Mouse (Mus musculus) testis, postnatal 14 days (tissue): ENCODE data around the gene Ttc4.
A peak's percentile ranks its signal among the peaks of the same experiment; 100 is the strongest.

Experiments
- DNase-seq: peaks from one replicate; pipeline ENCODE4 v3.0.0; 2021; ENCODE audit warnings: low spot score

Gene Ttc4

DNA sequence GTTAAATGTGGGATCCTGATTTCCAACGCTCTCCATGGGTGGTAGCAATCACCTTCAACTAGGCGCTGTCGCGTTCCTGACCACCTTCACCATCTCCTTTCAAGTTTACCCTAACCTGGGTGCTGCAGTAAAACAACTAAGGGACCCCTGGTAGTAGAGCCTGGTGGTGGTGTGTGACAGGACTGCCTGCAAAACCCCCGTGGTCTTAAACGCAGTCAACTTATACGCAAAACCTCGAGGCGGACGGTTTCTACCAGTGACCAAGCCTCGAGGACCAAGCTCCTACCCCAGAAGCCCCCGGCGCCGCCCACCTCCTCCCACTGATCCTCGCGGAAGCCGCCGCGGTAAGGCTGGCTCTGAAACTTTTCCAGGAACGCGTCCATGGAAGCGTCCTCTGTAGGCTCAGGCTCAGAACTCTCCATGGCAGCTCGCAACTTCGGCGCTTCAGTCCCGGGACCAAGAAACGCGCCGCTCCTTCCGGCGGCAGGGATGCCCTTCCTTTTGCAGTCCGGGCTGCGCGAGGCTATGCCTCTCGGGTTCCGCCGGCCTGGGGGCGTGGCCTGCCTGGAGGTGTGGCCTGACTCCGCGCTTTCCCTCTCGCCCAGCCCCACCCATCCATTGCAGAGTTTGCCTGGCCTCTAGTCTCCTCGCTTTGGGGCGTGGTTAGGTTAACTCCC lies at the start of gene Ttc4:
Gene Ttc4 (minus strand): TSS at position 503 of the 677 bp plus-strand sequence.
- peak; percentile 89 for DNase-seq

DNA sequence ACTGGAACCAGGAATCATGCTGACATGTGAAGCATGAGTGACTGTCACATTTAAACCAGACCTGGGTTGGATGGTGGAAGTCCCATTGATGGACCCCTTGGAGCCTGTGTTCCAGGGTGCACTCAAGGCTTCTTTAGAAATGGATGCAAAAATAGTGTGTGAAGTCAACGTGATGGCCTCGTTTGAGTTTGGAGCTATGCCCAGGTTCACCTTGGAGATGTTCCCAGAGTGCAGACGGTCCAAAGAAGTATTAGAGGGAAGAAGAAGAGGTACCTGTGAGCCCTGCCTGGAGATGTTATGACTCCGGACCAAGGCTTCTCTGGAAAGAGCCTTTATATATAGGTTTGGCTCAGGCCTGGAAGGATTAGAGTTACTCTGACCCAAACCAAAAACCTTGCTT lies 41.9 kb upstream of the Ttc4 start:
- DNase-seq: no peak

DNA sequence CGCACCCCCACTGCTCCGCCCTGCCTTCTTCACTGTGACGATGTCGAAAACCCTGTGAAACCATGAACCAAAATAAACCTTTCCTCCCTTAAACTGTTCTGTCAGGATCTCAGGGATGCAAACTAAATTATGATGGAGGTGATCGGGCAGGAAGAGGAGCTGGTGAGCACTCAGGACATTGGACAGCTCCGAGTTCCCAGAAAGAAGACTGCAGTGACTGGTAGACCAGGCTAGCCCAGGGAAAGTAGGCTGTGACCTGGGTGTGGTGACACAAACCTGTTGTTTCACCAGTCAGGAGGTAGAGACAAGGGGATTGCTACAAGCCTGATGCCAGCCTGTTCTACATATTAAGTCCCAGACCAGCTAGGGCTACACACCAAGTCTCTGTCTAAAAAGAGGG lies 34.9 kb upstream of the Ttc4 start:
- no peak for DNase-seq

GRCm38 (mm10) chr4:106708408-106708807 lies 29.7 kb upstream of the Ttc4 start:
- DNase-seq: peak; percentile 66

GRCm38 (mm10) chr4:106707957-106708356 lies 29.2 kb upstream of the Ttc4 start:
- no peak for DNase-seq

GRCm38 (mm10) chr4:106705096-106705665 lies 26.4 kb upstream of the Ttc4 start:
- DNase-seq: no peak

- DNase-seq: no peak
Observed at GRCm38 (mm10) chr4:106704416-106704815, 25.7 kb upstream of the Ttc4 start.

DNA sequence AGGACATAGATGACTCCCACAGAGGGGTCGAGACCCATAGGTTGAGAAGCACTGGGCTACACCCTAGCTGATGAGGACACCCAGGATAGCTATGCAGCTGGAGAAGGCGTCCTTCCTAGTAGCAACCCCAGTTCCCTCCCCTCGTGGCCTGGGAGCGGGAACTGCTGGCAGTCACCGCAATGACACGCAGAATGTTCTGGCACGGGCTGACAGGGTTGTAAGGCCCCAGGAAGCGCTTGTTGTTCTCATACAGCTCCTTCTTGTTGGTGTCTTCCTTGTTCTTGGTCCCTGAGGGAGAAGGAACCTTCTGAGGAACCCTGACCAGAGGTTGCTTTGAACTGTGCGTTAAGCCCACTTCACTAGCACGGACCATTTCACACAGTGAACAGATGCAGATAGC lies 25.2 kb upstream of the Ttc4 start:
- no peak for DNase-seq

DNA sequence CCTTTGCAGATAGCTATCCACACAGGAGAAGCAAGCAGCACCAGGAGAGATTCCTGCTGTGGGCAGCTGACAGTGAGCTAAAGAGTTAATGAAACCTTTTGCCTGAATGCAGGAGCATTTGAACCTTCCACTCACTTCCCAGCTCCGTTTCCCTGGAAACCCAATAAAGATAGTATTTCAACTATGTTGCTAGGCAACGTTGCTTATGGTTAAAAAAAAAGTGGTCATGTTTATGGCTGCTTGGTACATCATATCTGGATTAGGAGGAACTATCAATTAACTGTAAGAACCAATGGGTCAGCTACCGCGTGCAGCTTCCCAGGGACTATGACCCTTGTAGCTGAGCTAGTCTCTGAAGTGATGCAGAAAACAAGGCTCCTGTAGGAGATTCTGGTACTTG lies 22.1 kb upstream of the Ttc4 start:
- no peak for DNase-seq

DNA sequence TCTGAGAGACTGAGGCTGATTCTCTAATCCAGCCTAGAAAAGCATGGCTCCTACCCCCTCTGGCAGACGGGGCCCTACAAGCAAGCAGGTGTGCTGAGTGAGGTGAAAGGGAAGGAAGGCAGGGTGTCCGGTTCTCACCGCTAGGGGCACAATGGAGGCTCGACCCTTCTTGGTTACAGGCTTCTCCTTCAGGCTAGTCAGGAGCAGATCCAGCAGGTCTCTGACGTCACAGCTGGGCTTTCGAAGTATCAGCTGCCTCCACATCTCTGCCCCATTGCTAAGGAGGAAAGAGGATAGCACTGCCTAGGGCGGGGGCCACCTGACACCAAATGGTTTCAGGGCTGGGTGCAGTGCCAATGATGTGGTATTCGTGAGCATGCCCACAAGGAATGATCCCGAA lies 21.2 kb upstream of the Ttc4 start:
- DNase-seq: no peak

- DNase-seq: no peak
Observed at GRCm38 (mm10) chr4:106693841-106694430, 15.2 kb upstream of the Ttc4 start.

DNA sequence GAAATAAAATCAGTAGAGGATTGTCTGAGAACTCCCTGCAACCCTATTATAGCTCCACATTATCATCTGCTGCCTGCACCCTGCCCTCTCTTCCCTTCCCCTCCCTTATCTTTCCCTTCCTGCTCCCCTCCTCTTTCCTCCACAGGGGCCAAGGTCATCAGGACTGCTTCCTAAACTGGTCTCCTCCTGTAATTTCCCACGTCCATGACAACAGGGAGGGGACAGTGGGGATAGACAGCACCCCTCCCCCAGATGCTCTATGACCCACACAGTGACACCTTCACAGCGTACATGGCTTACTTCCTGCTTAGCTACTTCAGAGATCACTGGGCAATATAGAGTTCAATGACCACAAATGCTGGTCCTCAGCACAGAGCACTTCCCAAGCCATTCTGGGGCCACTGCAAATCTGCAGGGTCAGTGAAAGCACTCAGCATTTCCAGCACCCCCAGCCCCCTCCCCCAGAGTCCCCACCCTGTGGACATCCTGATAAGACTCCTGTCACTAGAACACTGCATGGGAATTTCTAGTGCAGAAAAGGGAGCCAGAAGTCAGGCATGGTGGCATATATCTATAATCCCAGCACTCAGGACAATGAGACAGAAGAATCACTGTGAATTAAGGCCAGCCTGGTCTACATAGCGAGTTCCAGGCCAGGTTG lies 10.0 kb upstream of the Ttc4 start:
- no peak for DNase-seq

DNA sequence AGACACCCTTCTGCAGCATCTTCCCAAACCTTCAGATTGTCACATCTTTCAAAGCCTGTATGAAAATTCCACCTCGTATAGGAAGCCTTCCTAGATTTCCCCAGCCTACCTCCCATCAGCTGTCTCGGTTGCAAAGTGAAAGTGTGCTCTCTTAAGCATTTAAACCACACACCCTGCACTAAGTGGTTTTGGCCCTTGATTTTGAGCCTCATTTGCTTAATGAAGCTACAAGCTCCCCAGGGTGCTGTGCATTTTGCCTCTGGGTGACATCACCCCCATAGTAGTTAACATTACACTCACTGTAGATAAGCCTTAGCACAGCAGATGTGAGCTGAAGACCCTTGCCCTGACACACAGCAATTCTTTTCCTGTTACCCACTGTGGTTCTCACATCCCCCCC lies 2.2 kb upstream of the Ttc4 start:
- DNase-seq: no peak

DNA sequence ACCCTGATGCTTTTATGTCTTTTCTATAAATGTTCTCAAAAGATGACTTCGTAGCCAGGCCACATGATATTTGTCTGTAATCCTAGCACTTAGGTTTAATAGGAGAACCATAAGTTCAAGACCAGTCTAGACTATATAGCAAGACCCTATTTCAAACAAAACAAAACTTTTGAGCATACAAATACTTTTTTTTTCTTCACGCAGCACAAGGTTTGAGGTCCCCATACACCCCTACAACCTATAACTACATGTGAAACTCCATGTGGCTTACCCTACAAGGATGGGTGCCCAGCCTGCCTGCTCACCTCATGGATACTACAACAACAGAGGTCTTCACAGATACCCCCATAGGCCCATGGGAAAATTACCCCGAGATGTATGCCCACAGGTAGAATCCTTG lies 408 bp upstream of the Ttc4 start:
- no peak for DNase-seq

- DNase-seq: no peak
Observed at GRCm38 (mm10) chr4:106676749-106677148, 2.0 kb downstream of the Ttc4 start.

DNA sequence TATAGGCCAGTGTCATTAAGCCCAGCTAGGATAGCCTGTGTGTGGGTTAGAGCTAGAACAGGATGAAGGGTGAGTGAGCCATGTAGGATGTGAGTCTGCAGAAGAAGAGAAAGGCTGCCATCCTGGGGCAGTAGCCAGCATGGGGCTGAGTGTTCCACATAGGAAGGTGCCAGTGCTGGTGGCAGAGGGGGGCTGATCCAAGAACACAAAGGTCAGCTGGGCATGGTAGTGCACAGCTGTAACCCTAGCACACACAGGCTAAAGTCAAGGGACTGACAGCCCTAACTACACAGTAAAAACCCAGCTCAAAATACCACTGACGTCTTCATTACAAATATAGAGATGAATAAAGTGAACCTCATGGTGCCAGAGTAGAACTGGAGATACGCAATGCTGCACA lies 12.2 kb downstream of the Ttc4 start:
- no peak for DNase-seq

DNA sequence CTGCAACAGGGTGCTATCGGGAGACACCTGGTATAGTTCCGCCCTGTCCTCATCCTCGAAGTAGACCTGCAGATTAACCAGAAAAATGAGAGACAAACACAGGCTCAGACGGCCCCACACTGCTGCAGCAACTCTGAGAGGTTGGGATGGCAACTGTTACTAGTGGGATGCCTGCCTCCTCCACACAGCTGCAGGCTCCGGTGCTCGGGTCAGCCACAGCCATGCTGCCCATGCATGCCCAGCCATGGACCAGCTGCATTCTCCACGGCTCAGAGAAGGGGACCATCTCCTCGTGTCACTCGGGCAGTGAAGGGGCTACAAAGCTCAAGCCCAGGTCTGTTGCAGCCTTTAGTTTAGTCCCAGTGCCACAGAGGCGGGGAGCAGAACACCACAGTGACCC lies 13.1 kb downstream of the Ttc4 start:
- DNase-seq: no peak

DNA sequence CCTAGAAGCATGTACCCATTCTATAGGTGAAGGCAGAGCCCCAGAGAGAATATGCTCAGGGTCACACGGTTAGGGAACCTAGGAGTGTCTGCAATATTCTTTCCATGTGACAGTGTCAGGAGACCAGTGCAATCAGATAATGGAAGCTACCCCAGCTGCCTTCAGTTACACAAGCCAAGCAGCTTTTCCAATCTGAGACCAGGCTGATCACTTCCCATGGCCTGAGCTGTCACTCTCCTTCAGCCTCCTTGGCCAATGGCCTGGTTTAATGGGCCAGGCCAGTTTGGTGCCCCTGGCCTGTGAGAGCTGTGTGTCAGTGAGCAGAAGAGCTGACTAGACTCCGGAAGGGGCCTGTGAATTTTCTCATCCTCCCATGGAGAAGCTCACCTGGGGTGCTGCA lies 13.5 kb downstream of the Ttc4 start:
- DNase-seq: no peak

- DNase-seq: no peak
Observed at GRCm38 (mm10) chr4:106664697-106665096, 14.0 kb downstream of the Ttc4 start.

DNA sequence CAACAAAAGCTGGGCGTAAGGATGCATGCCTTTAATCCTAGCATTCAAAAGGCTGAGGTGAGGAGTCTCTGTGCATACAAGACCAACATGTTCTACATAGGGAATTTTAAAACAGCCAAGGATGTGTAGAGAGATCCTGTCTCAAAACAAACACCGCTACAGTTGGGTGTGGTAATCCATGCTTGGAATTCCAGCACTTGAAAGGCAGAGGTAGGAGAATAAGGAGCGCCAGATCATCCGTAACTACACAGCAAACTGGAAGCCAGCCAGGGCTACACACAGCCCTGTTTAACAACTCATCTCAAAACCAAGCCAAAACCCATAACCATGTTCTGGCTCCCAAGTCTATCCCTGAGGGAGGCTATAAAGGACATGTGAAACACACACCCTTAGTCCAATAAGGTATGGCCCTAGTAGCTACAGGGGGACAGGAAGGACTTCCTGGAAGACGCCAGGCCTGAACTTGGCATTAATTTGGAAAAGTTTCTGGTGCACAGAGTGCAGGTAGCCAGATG lies 14.7 kb downstream of the Ttc4 start:
- DNase-seq: no peak

DNA sequence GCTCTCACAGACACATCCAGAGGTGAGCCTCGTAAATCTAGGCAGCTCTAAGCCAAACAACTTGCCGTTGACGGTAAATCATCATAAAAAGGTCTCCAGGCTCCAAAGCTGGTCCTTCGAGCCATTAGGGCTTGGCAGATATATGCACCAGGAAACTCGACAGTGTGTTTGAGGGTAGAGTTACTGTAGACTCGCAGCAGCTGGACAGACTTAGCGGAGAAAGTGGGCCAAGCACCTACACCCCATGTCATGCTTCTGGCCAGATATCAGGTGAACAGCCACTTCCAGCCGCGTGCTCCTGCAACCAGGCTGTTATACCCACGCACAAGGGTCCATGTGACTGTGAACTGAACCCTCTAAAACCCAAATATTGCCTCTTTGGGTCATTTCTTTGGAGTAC lies 23.1 kb downstream of the Ttc4 start:
- no peak for DNase-seq

DNA sequence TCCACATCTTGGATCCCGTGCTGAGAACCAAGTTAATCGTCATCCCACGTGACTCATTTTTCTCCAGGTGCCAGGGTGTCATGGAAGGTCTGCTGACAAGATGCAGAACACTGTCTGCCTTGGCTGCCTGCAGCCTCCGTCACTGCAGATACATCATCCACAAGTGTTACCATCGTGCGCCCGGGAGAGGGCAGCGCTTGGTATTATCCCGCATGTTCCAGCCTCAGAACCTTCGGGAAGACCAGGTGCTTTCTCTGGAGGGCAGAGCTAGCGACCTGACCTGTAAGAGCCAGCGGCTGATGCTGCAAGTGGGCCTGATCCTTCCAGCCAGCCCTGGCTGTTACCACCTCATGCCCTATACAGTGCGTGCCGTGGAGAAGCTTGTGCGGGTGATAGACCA lies 25.7 kb downstream of the Ttc4 start:
- DNase-seq: no peak

- no peak for DNase-seq
Observed at GRCm38 (mm10) chr4:106652546-106652945, 26.2 kb downstream of the Ttc4 start.
